8 mouse cellular contexts compared by ENCODE assay signal in the genomic region with DNA sequence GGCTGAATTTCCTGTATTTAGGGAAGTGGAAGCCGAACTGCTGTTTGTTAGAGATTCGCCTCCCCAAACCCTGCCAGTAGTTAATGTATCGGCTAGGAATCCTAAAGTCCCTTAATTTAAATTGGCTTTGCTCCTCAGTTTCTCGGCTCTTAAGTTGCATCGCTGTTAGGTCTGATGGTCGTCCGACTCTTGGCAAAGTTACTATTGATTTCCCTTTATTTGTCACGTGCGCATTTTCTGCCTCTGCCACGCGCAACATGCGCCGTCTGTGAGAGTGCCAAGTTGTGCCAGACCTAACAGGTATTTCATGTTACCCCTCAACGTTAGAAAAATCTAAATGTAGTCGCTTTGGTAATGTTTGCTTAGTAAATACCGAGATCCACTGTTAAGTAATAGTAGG. TPM values are rescaled to one million over a fixed set of nuclear protein-coding genes. Genes with fewer than 3 reads are reported as not detected.
DNase-seq lines count a peak whose midpoint lies in the region; ATAC-seq and TF ChIP-seq lines count a peak whose summit lies in the region.

No protein-coding gene starts in this region.

- peak overlapping the region; percentile 82 for H3K4me3 ChIP-seq in gastrocnemius, adult 2 months
- H3K4me3 ChIP-seq in ES-Bruce4 (ENCODE audit: low read depth, low read length), result peak overlapping the region; percentile 91
- peak overlapping the region; percentile 55 for H3K4me3 ChIP-seq in forebrain, embryonic 15.5 days
- H3K4me3 ChIP-seq in liver, postnatal 0 days (ENCODE audit: low read depth, low read length), result peak overlapping the region; percentile 68

- H3K27ac ChIP-seq in gastrocnemius, adult 2 months, result peak overlapping the region; percentile 92
- peak overlapping the region; percentile 27; the same call in 1 of the 2 replicates for H3K27ac ChIP-seq in ES-Bruce4 (ENCODE audit: insufficient read depth, low read length)
- H3K27ac ChIP-seq in forebrain, embryonic 15.5 days (replicated peaks), result peak overlapping the region; percentile 37; the same call in 1 of the 2 replicates
- H3K27ac ChIP-seq in liver, postnatal 0 days (ENCODE audit: low read depth), result peak overlapping the region; percentile 87

- TF ChIP-seq POLR2A in ES-Bruce4 (IDR thresholded peaks at IDR 0.05; ENCODE audit: insufficient read depth, low read length), result no peak

- H3K27me3 ChIP-seq in ES-Bruce4 (ENCODE audit: control insufficient read depth, insufficient read depth, low read length, poor library complexity, severe bottlenecking), result no peaks in the 10 kb centered on the region
- no peaks in the 10 kb centered on the region for H3K27me3 ChIP-seq in forebrain, embryonic 15.5 days
- H3K27me3 ChIP-seq in liver, postnatal 0 days (ENCODE audit: insufficient read depth, low read length), result no peaks in the 10 kb centered on the region

- 20% methylated on average over 16 of the region's 16 CpGs for WGBS in forebrain, embryonic 15.5 days
- 13% methylated on average over 16 of the region's 16 CpGs for WGBS in liver, postnatal 0 days (ENCODE audit: insufficient replicate concordance)

- no peaks in the 10 kb centered on the region for H3K4me1 ChIP-seq in ES-Bruce4 (ENCODE audit: control insufficient read depth, insufficient read depth, low read length)
- peaks cover 13% of the 10 kb centered on the region for H3K4me1 ChIP-seq in forebrain, embryonic 15.5 days
- H3K4me1 ChIP-seq in liver, postnatal 0 days (ENCODE audit: insufficient read depth), result 0 out of 2 replicates have a peak, but pooled peaks cover 4% of the 10 kb centered on the region

- H3K36me3 ChIP-seq in ES-Bruce4 (ENCODE audit: control insufficient read depth, insufficient read depth, low read length, poor library complexity, severe bottlenecking), result peaks cover 9% of the 10 kb centered on the region
- H3K36me3 ChIP-seq in forebrain, embryonic 15.5 days, result no peaks in the 10 kb centered on the region
- H3K36me3 ChIP-seq in liver, postnatal 0 days (replicated peaks; ENCODE audit: insufficient read depth, low read length), result no peaks in the 10 kb centered on the region; the same call in 1 of the 2 replicates

- TF ChIP-seq EP300 in ES-Bruce4 (IDR thresholded peaks at IDR 0.05; ENCODE audit: insufficient read depth, low read depth, low read length), result no peak
- TF ChIP-seq EP300 in liver, postnatal 0 days (IDR thresholded peaks at IDR 0.05; ENCODE audit: low read depth), result no peak

- no peaks in the 10 kb centered on the region for H3K9me3 ChIP-seq in ES-Bruce4 (replicated peaks; ENCODE audit: control insufficient read depth, insufficient read depth, low read length, poor library complexity, severe bottlenecking)
- H3K9me3 ChIP-seq in forebrain, embryonic 15.5 days, result no peaks in the 10 kb centered on the region
- H3K9me3 ChIP-seq in liver, postnatal 0 days (ENCODE audit: low read length), result no peaks in the 10 kb centered on the region

- intact Hi-C loops in gastrocnemius, adult 2 months (cut with DNase I), result loop anchor here (5.0 to 10.0 kb wide), 2 partner anchors 45 to 132 kb away; no protein-coding TSS in a partner anchor
- intact Hi-C loops in gastrocnemius, postnatal 14 days (cut with DNase I; ENCODE audit: low total_unique reads), result no loop called here

- peak; percentile 17 for DNase-seq in gastrocnemius, adult 2 months
- no peak for DNase-seq in gastrocnemius, postnatal 14 days
- DNase-seq in liver, postnatal 0 days, result peak; percentile 15
- no peak for DNase-seq in urinary bladder, postnatal 4 days (ENCODE audit: low spot score in 2 of 2)
- DNase-seq in adrenal gland, postnatal 4 days (ENCODE audit: low spot score in 2 of 2), result no peak

- H3K9ac ChIP-seq in ES-Bruce4 (ENCODE audit: low read depth, poor library complexity, severe bottlenecking), result peak overlapping the region; percentile 74
- H3K9ac ChIP-seq in forebrain, embryonic 15.5 days (replicated peaks), result peak overlapping the region; percentile 43
- H3K9ac ChIP-seq in liver, postnatal 0 days (replicated peaks), result peak overlapping the region; percentile 68

- H3K4me2 ChIP-seq in forebrain, embryonic 15.5 days (replicated peaks), result peak overlapping the region; percentile 53
- peak overlapping the region; percentile 71 for H3K4me2 ChIP-seq in liver, postnatal 0 days (ENCODE audit: low read depth, low read length)

- ATAC-seq in forebrain, embryonic 15.5 days (replicated peaks), result peak; percentile 39; the same call in 1 of the 2 replicates
- ATAC-seq in liver, postnatal 0 days, result peak; percentile 57
- no peak for ATAC-seq in megakaryocyte progenitor cell, adult 5-6 weeks (replicated peaks; ENCODE audit: poor library complexity)

- TF ChIP-seq CTCF in gastrocnemius, adult 2 months (IDR thresholded peaks at IDR 0.05), result no peak
- TF ChIP-seq CTCF in ES-Bruce4 (IDR thresholded peaks at IDR 0.05; ENCODE audit: low read depth, low read length), result no peak
- no peak for TF ChIP-seq CTCF in liver, postnatal 0 days (IDR thresholded peaks at IDR 0.05; ENCODE audit: low read depth)

RNA-seq across cellular contexts. Expression of gene Utp14a, which starts 0.3 kb away (rescaled TPM):
- 10 to 100 TPM; 12.1 to 15.2 TPM for total RNA-seq in gastrocnemius, adult 2 months (2021)
- total RNA-seq in gastrocnemius, postnatal 14 days (2021), result 10 to 100 TPM; 11.5 to 15.0 TPM
- 61.6 and 62.7 TPM in 2 replicates for polyA plus RNA-seq in ES-Bruce4 (2011; ENCODE audit: insufficient read depth, insufficient read length, low read depth, missing spikeins)
- 18.7 and 19.2 TPM in 2 replicates for polyA plus RNA-seq in forebrain, embryonic 15.5 days (2015; fragmentation: Nextera tagmentation; extraction: Ambion mirVana)
- 7.9 and 8.1 TPM in 2 replicates for polyA plus RNA-seq in liver, postnatal 0 days (2015; fragmentation: Nextera tagmentation; extraction: Ambion mirVana)
- 37.2 and 39.8 TPM in 2 replicates for total RNA-seq in megakaryocyte progenitor cell, adult 5-6 weeks (2015)
- 70.0 and 86.7 TPM in 2 replicates for total RNA-seq in megakaryocyte progenitor cell, adult 5-6 weeks (2017)
- total RNA-seq in adrenal gland, postnatal 4 days (2021), result 10 to 100 TPM; 17.4 to 23.0 TPM

RNA-seq across cellular contexts. Expression of gene Zdhhc9, which starts 48.3 kb away (rescaled TPM):
- 1 to 10 TPM; 7.6 to 9.0 TPM for total RNA-seq in gastrocnemius, adult 2 months (2021)
- total RNA-seq in gastrocnemius, postnatal 14 days (2021), result 1 to 10 TPM; 7.4 to 9.5 TPM
- 22.2 and 23.0 TPM in 2 replicates for polyA plus RNA-seq in ES-Bruce4 (2011; ENCODE audit: insufficient read depth, insufficient read length, low read depth, missing spikeins)
- 7.6 and 9.7 TPM in 2 replicates for polyA plus RNA-seq in forebrain, embryonic 15.5 days (2015; fragmentation: Nextera tagmentation; extraction: Ambion mirVana)
- 3.1 and 3.5 TPM in 2 replicates for polyA plus RNA-seq in liver, postnatal 0 days (2015; fragmentation: Nextera tagmentation; extraction: Ambion mirVana)
- 33.7 and 38.3 TPM in 2 replicates for total RNA-seq in megakaryocyte progenitor cell, adult 5-6 weeks (2015)
- 6.2 and 9.2 TPM in 2 replicates for total RNA-seq in megakaryocyte progenitor cell, adult 5-6 weeks (2017)
- 10 to 100 TPM; 20.3 to 23.4 TPM for total RNA-seq in adrenal gland, postnatal 4 days (2021)

Comparison
In these comparisons a context has a peak if more than half of its experiments do, and no peak if none do; other contexts are left out.
1. DNase-seq: peak in gastrocnemius, adult 2 months (single experiment) and liver, postnatal 0 days (single experiment); none in gastrocnemius, postnatal 14 days (single experiment), urinary bladder, postnatal 4 days (0 of 2) and adrenal gland, postnatal 4 days (0 of 2).
2. H3K27ac ChIP-seq: peak in every context shown above with its lines; median percentile 92 in gastrocnemius, adult 2 months; 87 in liver, postnatal 0 days; 37 in forebrain, embryonic 15.5 days; 27 in ES-Bruce4.
3. Peak in every context shown above with its lines, with median percentiles within 50 percentile points of each other: H3K4me3 ChIP-seq and H3K9ac ChIP-seq.